Mouse (Mus musculus) neural tube, embryonic 11.5 days (tissue): ENCODE results near the gene Tmem220. TPM values are rescaled to one million over a fixed set of nuclear protein-coding genes. Genes with fewer than 3 reads are reported as not detected.

Experiments used
- ATAC-seq: fragments of 200-750 bp; cut with Nextera tagmentation; 2 replicates; pipeline ENCODE4 v1.8.0; 2017; ENCODE audit warnings: moderate number of reproducible peaks, mild to moderate bottlenecking, moderate TSS enrichment, moderate library complexity; ENCODE audit not compliant: insufficient read depth, low FRiP score, low TSS enrichment
- DNase-seq: peaks from one replicate; pipeline ENCODE4 v3.0.0-alpha.2; 2015; ENCODE audit warnings: low spot score
- H3K27ac ChIP-seq: fragments of 300-500 bp; sonication (generic); 2 replicates; pipeline ENCODE4 v1.5.1; 2014; ENCODE audit warnings: low read depth, mild to moderate bottlenecking, low read length
- H3K27me3 ChIP-seq: fragments of 300-500 bp; sonication (generic); 2 replicates; pipeline ENCODE4 v1.6.1; 2014; ENCODE audit warnings: mild to moderate bottlenecking, low read length, mixed read lengths; ENCODE audit not compliant: control insufficient read depth, insufficient read depth
- H3K36me3 ChIP-seq: fragments of 300-500 bp; sonication (generic); 2 replicates; pipeline ENCODE4 v1.6.1; 2014; ENCODE audit warnings: mild to moderate bottlenecking, low read length, moderate library complexity, mixed read lengths; ENCODE audit not compliant: control insufficient read depth, insufficient read depth
- H3K4me1 ChIP-seq: fragments of 300-500 bp; sonication (generic); 2 replicates; pipeline ENCODE4 v1.6.1; 2014; ENCODE audit warnings: low read length, mixed read lengths; ENCODE audit not compliant: control insufficient read depth, insufficient read depth
- H3K4me2 ChIP-seq: fragments of 300-500 bp; sonication (generic); 2 replicates; pipeline ENCODE4 v1.6.1; 2014; ENCODE audit warnings: low read depth, mild to moderate bottlenecking, moderate library complexity
- H3K4me3 ChIP-seq: fragments of 300-500 bp; sonication (generic); 2 replicates; pipeline ENCODE4 v1.5.1; 2014; ENCODE audit warnings: low read depth, low read length
- H3K9ac ChIP-seq: fragments of 300-500 bp; sonication (generic); 2 replicates; pipeline ENCODE4 v1.6.1; 2014; ENCODE audit warnings: mild to moderate bottlenecking, low read length
- H3K9me3 ChIP-seq: fragments of 300-500 bp; sonication (generic); 2 replicates; pipeline ENCODE4 v1.6.1; 2016; ENCODE audit warnings: low read length; ENCODE audit not compliant: control insufficient read depth
- WGBS: fragments of 180-500 bp; shearing (Covaris S2); extraction: QIAGEN DNeasy Blood & Tissue Kit; methylation state at CpG from one replicate; pipeline ENCODE4 v1.1.7; 2014; 5-methylcytosine and 5-hydroxymethylcytosine counted together
- polyA plus RNA-seq: library from polyadenylated mRNA; unstranded; fragments of >200 nt; fragmentation: Nextera tagmentation; extraction: Ambion mirVana; gene quantifications from 2 replicates; pipeline ENCODE4 v1.2.1, GENCODE M21; 2014

Gene Tmem220
- polyA plus RNA-seq, 1 experiment from 2014 or later, result 0.69 TPM

GRCm38 (mm10) chr11:67067741-67068140 lies 42.8 kb downstream of the Tmem220 start:
- Histone ChIP-seq H3K9me3 (no peaks in the 10 kb centered on the region), H3K36me3 (peaks cover 7% of the 10 kb centered on the region; the same call in 1 of the 2 replicates), H3K4me2 (no peak overlapping the region), H3K9ac (no peak overlapping the region), H3K4me1 (no peaks in the 10 kb centered on the region), H3K27ac (no peak overlapping the region), H3K27me3 (no peaks in the 10 kb centered on the region), H3K4me3 (no peak overlapping the region)
- WGBS, result 83% methylated on average over 3 of the region's 3 CpGs
- ATAC-seq (no peak), DNase-seq (no peak)

- Histone ChIP-seq H3K4me2 (no peak overlapping the region), H3K9ac (no peak overlapping the region), H3K4me3 (no peak overlapping the region), H3K27me3 (no peaks in the 10 kb centered on the region), H3K9me3 (no peaks in the 10 kb centered on the region), H3K27ac (no peak overlapping the region), H3K36me3 (no peaks in the 10 kb centered on the region), H3K4me1 (no peaks in the 10 kb centered on the region)
- ATAC-seq, result no peak
- no peak for DNase-seq
- 79% methylated on average over 15 of the region's 15 CpGs for WGBS
Observed at GRCm38 (mm10) chr11:67072615-67073130, 47.7 kb downstream of the Tmem220 start.

GRCm38 (mm10) chr11:67075036-67075435 lies 50.1 kb downstream of the Tmem220 start:
- Histone ChIP-seq H3K27me3 (no peaks in the 10 kb centered on the region), H3K4me3 (no peak overlapping the region), H3K9ac (no peak overlapping the region), H3K9me3 (no peaks in the 10 kb centered on the region), H3K4me2 (no peak overlapping the region), H3K27ac (no peak overlapping the region), H3K4me1 (no peaks in the 10 kb centered on the region), H3K36me3 (no peaks in the 10 kb centered on the region)
- 40% methylated on average over 3 of the region's 3 CpGs for WGBS
- DNase-seq (no peak), ATAC-seq (no peak)

- 91% methylated on average over 5 of the region's 5 CpGs for whole genome bisulfite sequencing
- DNase-seq (no peak), ATAC-seq (no peak)
- no peak overlapping the region for H3K4me3 ChIP-seq
- no peaks in the 10 kb centered on the region for H3K9me3 ChIP-seq
- H3K36me3 ChIP-seq, result no peaks in the 10 kb centered on the region
- H3K4me1 ChIP-seq, result no peaks in the 10 kb centered on the region
- no peak overlapping the region for H3K4me2 ChIP-seq
- H3K9ac ChIP-seq, result no peak overlapping the region
- H3K27ac ChIP-seq, result no peak overlapping the region
- no peaks in the 10 kb centered on the region for H3K27me3 ChIP-seq
Observed at GRCm38 (mm10) chr11:67076781-67077180, 51.8 kb downstream of the Tmem220 start.

GRCm38 (mm10) chr11:67077435-67077834 lies 52.5 kb downstream of the Tmem220 start:
- no peak overlapping the region for H3K4me2 ChIP-seq
- no peaks in the 10 kb centered on the region for H3K9me3 ChIP-seq
- no peak overlapping the region for H3K27ac ChIP-seq
- H3K36me3 ChIP-seq, result no peaks in the 10 kb centered on the region
- H3K4me3 ChIP-seq, result no peak overlapping the region
- DNase-seq (no peak), ATAC-seq (no peak)
- no peak overlapping the region for H3K9ac ChIP-seq
- no peaks in the 10 kb centered on the region for H3K4me1 ChIP-seq
- H3K27me3 ChIP-seq, result no peaks in the 10 kb centered on the region
- 66% methylated on average over 3 of the region's 3 CpGs for WGBS

GRCm38 (mm10) chr11:67078000-67078399 lies 53.0 kb downstream of the Tmem220 start, which contains the start of gene Myh3:
Gene Myh3 (plus strand): TSS chr11:67078300.
- H3K4me2 ChIP-seq, result no peak within 1 kb of the TSS
- H3K36me3 ChIP-seq, result no peaks in the 10 kb centered on the region
- 90% methylated on average over 5 of the region's 5 CpGs for WGBS
- no peaks in the 10 kb centered on the region for H3K27me3 ChIP-seq
- no peak for DNase-seq
- no peak for ATAC-seq
- H3K27ac ChIP-seq, result no peak within 1 kb of the TSS
- H3K9me3 ChIP-seq, result no peaks in the 10 kb centered on the region
- no peaks in the 10 kb centered on the region for H3K4me1 ChIP-seq
- no peak within 1 kb of the TSS for H3K4me3 ChIP-seq
- no peak within 1 kb of the TSS for H3K9ac ChIP-seq

- Histone ChIP-seq H3K36me3 (no peaks in the 10 kb centered on the region), H3K9ac (no peak overlapping the region), H3K4me3 (no peak overlapping the region), H3K27ac (no peak overlapping the region), H3K4me1 (no peaks in the 10 kb centered on the region), H3K4me2 (no peak overlapping the region), H3K9me3 (no peaks in the 10 kb centered on the region), H3K27me3 (no peaks in the 10 kb centered on the region)
- DNase-seq (no peak), ATAC-seq (no peak)
- 92% methylated on average over 6 of the region's 6 CpGs for WGBS
Observed at GRCm38 (mm10) chr11:67078888-67079287, 53.9 kb downstream of the Tmem220 start.

- no peaks in the 10 kb centered on the region for H3K4me1 ChIP-seq
- H3K9me3 ChIP-seq, result no peaks in the 10 kb centered on the region
- no peak for ATAC-seq
- H3K4me2 ChIP-seq, result no peak overlapping the region
- WGBS, result 72% methylated on average over 11 of the region's 11 CpGs
- H3K27me3 ChIP-seq, result 0 out of 2 replicates have a peak, but pooled peaks cover under 1% of the 10 kb centered on the region
- H3K27ac ChIP-seq, result no peak overlapping the region
- no peak for DNase-seq
- H3K4me3 ChIP-seq, result no peak overlapping the region
- H3K36me3 ChIP-seq, result no peaks in the 10 kb centered on the region
- H3K9ac ChIP-seq, result no peak overlapping the region
Observed at GRCm38 (mm10) chr11:67079740-67080139, 54.8 kb downstream of the Tmem220 start.

- DNase-seq, result peak; percentile 77
- 4% methylated on average over 3 of the region's 3 CpGs for WGBS
- ATAC-seq, result peak; percentile 49
- no peak overlapping the region for H3K4me2 ChIP-seq
- H3K36me3 ChIP-seq, result no peaks in the 10 kb centered on the region
- H3K4me3 ChIP-seq, result no peak overlapping the region
- no peak overlapping the region for H3K27ac ChIP-seq
- no peaks in the 10 kb centered on the region for H3K4me1 ChIP-seq
- H3K27me3 ChIP-seq, result 0 out of 2 replicates have a peak, but pooled peaks cover 2% of the 10 kb centered on the region
- H3K9ac ChIP-seq, result no peak overlapping the region
- H3K9me3 ChIP-seq, result no peaks in the 10 kb centered on the region
Observed at GRCm38 (mm10) chr11:67080168-67080567, 55.2 kb downstream of the Tmem220 start.
